Mouse (Mus musculus) hindbrain, embryonic 13.5 days (tissue): ENCODE results near the gene Ifi209. TPM values are rescaled to one million over a fixed set of nuclear protein-coding genes. Genes with fewer than 3 reads are reported as not detected.
"Not testable (repeated sequence)": the region's sequence is repeated elsewhere in the genome, so short reads cannot be mapped to it uniquely, and the experiment has no call there.

Source experiments
- ATAC-seq: fragments of 200-750 bp; cut with Nextera tagmentation; 2 replicates; pipeline ENCODE4 v1.8.0; 2017; ENCODE audit warnings: moderate TSS enrichment; ENCODE audit not compliant: low FRiP score
- H3K27ac ChIP-seq: fragments of 300-500 bp; sonication (generic); 2 replicates; pipeline ENCODE4 v1.5.1; 2015; ENCODE audit warnings: inconsistent platforms, mild to moderate bottlenecking, moderate library complexity
- H3K27me3 ChIP-seq: fragments of 300-500 bp; sonication (generic); 2 replicates; pipeline ENCODE4 v1.6.1; 2015; ENCODE audit warnings: mild to moderate bottlenecking, inconsistent platforms
- H3K36me3 ChIP-seq: fragments of 300-500 bp; sonication (generic); 2 replicates; pipeline ENCODE4 v1.6.1; 2015; ENCODE audit warnings: mild to moderate bottlenecking, inconsistent platforms
- H3K4me1 ChIP-seq: fragments of 300-500 bp; sonication (generic); replicated peaks from 2 replicates; pipeline ENCODE4 v1.6.1; 2015; ENCODE audit warnings: inconsistent platforms
- H3K4me2 ChIP-seq: fragments of 300-500 bp; sonication (generic); 2 replicates; pipeline ENCODE4 v1.6.1; 2015; ENCODE audit warnings: inconsistent platforms, mild to moderate bottlenecking, moderate library complexity
- H3K4me3 ChIP-seq: fragments of 300-500 bp; sonication (generic); 2 replicates; pipeline ENCODE4 v1.5.1; 2015; ENCODE audit warnings: mild to moderate bottlenecking, inconsistent platforms
- H3K9ac ChIP-seq: fragments of 300-500 bp; sonication (generic); 2 replicates; pipeline ENCODE4 v1.6.1; 2015; ENCODE audit warnings: mild to moderate bottlenecking, inconsistent platforms
- H3K9me3 ChIP-seq: fragments of 300-500 bp; sonication (generic); 2 replicates; pipeline ENCODE4 v1.6.1; 2016; ENCODE audit warnings: inconsistent platforms
- WGBS: fragments of 180-500 bp; shearing (Covaris S2); methylation state at CpG from one replicate; pipeline ENCODE4 v1.1.7; 2015; 5-methylcytosine and 5-hydroxymethylcytosine counted together
- polyA plus RNA-seq: library from polyadenylated mRNA; unstranded; fragments of >200 nt; fragmentation: Nextera tagmentation; extraction: Ambion mirVana; gene quantifications from 2 replicates; pipeline ENCODE4 v1.2.1, GENCODE M21; 2015

The Ifi209 gene
- polyA plus RNA-seq: not detected in 2 replicates

- not testable (repeated sequence) for H3K36me3 ChIP-seq, ATAC-seq, H3K9ac ChIP-seq, H3K9me3 ChIP-seq, H3K27ac ChIP-seq, H3K4me2 ChIP-seq, H3K4me3 ChIP-seq, H3K4me1 ChIP-seq, H3K27me3 ChIP-seq
- 95% methylated on average over 2 of the region's 2 CpGs for WGBS
These were observed at the start of gene Ifi209 for GRCm38 (mm10) chr1:173630622-173631021. Gene Ifi209, plus strand, starts transcription at chr1:173630917.

GRCm38 (mm10) chr1:173589698-173590097, 41.0 kb upstream of the Ifi209 start:
- H3K4me3 ChIP-seq, H3K4me2 ChIP-seq, H3K27me3 ChIP-seq, H3K9me3 ChIP-seq, H3K36me3 ChIP-seq, H3K4me1 ChIP-seq, H3K27ac ChIP-seq, H3K9ac ChIP-seq, ATAC-seq: not testable (repeated sequence)
- whole genome bisulfite sequencing: 99% methylated on average over 2 of the region's 2 CpGs

- H3K36me3 ChIP-seq, ATAC-seq, H3K9ac ChIP-seq, H3K27me3 ChIP-seq, H3K4me1 ChIP-seq, H3K4me3 ChIP-seq, H3K27ac ChIP-seq, H3K4me2 ChIP-seq, H3K9me3 ChIP-seq: not testable (repeated sequence)
- 81% methylated on average over 3 of the region's 3 CpGs for WGBS
These were observed 31.8 kb upstream of the Ifi209 start, which contains the start of gene Ifi213 for GRCm38 (mm10) chr1:173598838-173599494. Gene Ifi213, minus strand, starts transcription at chr1:173599274.

GRCm38 (mm10) chr1:173610291-173610690, 20.4 kb upstream of the Ifi209 start:
- not testable (repeated sequence) for H3K27ac ChIP-seq, H3K4me2 ChIP-seq, H3K36me3 ChIP-seq, H3K4me3 ChIP-seq, H3K9ac ChIP-seq, ATAC-seq, H3K4me1 ChIP-seq, H3K9me3 ChIP-seq, H3K27me3 ChIP-seq
- WGBS: 78% methylated on average over 3 of the region's 3 CpGs

GRCm38 (mm10) chr1:173622216-173622615, 8.5 kb upstream of the Ifi209 start:
- not testable (repeated sequence) for H3K4me1 ChIP-seq, H3K4me3 ChIP-seq, H3K27me3 ChIP-seq, H3K36me3 ChIP-seq, H3K9ac ChIP-seq, H3K4me2 ChIP-seq, H3K27ac ChIP-seq, ATAC-seq, H3K9me3 ChIP-seq
- 88% methylated on average over 2 of the region's 2 CpGs for WGBS

GRCm38 (mm10) chr1:173624052-173624451, 6.7 kb upstream of the Ifi209 start:
- Histone ChIP-seq H3K4me1 (no peaks in the 10 kb centered on the region), H3K4me3 (no peak overlapping the region), H3K4me2 (no peak overlapping the region), H3K27me3 (no peaks in the 10 kb centered on the region), H3K9me3 (no peaks in the 10 kb centered on the region), H3K9ac (no peak overlapping the region), H3K27ac (no peak overlapping the region), H3K36me3 (no peaks in the 10 kb centered on the region)
- 82% methylated on average over 2 of the region's 2 CpGs for WGBS
- ATAC-seq: no peak

- Histone ChIP-seq H3K36me3 (no peaks in the 10 kb centered on the region), H3K27ac (no peak overlapping the region), H3K27me3 (no peaks in the 10 kb centered on the region), H3K4me2 (no peak overlapping the region), H3K9me3 (no peaks in the 10 kb centered on the region), H3K4me1 (no peaks in the 10 kb centered on the region), H3K4me3 (no peak overlapping the region), H3K9ac (no peak overlapping the region)
- ATAC-seq: no peak
- WGBS: 78% methylated on average over 2 of the region's 2 CpGs
These were observed 4.0 kb upstream of the Ifi209 start for GRCm38 (mm10) chr1:173626686-173627085.

GRCm38 (mm10) chr1:173633969-173634645, 3.4 kb downstream of the Ifi209 start:
- no peak overlapping the region for H3K4me3 ChIP-seq
- H3K4me2 ChIP-seq: no peak overlapping the region
- H3K9ac ChIP-seq: no peak overlapping the region
- H3K4me1 ChIP-seq: no peaks in the 10 kb centered on the region
- no peaks in the 10 kb centered on the region for H3K9me3 ChIP-seq
- no peaks in the 10 kb centered on the region for H3K36me3 ChIP-seq
- 88% methylated on average over 5 of the region's 5 CpGs for WGBS
- no peaks in the 10 kb centered on the region for H3K27me3 ChIP-seq
- no peak overlapping the region for H3K27ac ChIP-seq
- ATAC-seq: no peak

- H3K4me1 ChIP-seq: no peaks in the 10 kb centered on the region
- 81% methylated on average over 2 of the region's 2 CpGs for WGBS
- H3K36me3 ChIP-seq: no peaks in the 10 kb centered on the region
- no peaks in the 10 kb centered on the region for H3K9me3 ChIP-seq
- H3K27ac ChIP-seq: no peak overlapping the region
- no peak for ATAC-seq
- H3K4me2 ChIP-seq: no peak overlapping the region
- no peaks in the 10 kb centered on the region for H3K27me3 ChIP-seq
- no peak overlapping the region for H3K9ac ChIP-seq
- H3K4me3 ChIP-seq: no peak overlapping the region
These were observed 14.7 kb downstream of the Ifi209 start for GRCm38 (mm10) chr1:173645393-173645792.

- H3K36me3 ChIP-seq: no peaks in the 10 kb centered on the region
- no peak overlapping the region for H3K4me3 ChIP-seq
- H3K4me2 ChIP-seq: no peak overlapping the region
- no peaks in the 10 kb centered on the region for H3K4me1 ChIP-seq
- 90% methylated on average over 4 of the region's 4 CpGs for WGBS
- no peak overlapping the region for H3K9ac ChIP-seq
- H3K27me3 ChIP-seq: no peaks in the 10 kb centered on the region
- no peak for ATAC-seq
- no peak overlapping the region for H3K27ac ChIP-seq
- no peaks in the 10 kb centered on the region for H3K9me3 ChIP-seq
These were observed 27.3 kb downstream of the Ifi209 start for GRCm38 (mm10) chr1:173657973-173658372.

- not testable (repeated sequence) for H3K27me3 ChIP-seq, H3K4me3 ChIP-seq, H3K9ac ChIP-seq, H3K4me1 ChIP-seq, H3K27ac ChIP-seq, ATAC-seq, H3K4me2 ChIP-seq, H3K36me3 ChIP-seq, H3K9me3 ChIP-seq
- WGBS: 56% methylated on average over 3 of the region's 3 CpGs
These were observed 42.9 kb downstream of the Ifi209 start, which contains the start of gene Ifi208 for GRCm38 (mm10) chr1:173673458-173674097. Gene Ifi208, plus strand, starts transcription at chr1:173673675.

- H3K4me2 ChIP-seq, H3K4me3 ChIP-seq, H3K9me3 ChIP-seq, H3K36me3 ChIP-seq, ATAC-seq, H3K27ac ChIP-seq, H3K4me1 ChIP-seq, H3K9ac ChIP-seq, H3K27me3 ChIP-seq: not testable (repeated sequence)
- WGBS: 90% methylated on average over 1 of the region's 1 CpGs
These were observed 47.9 kb downstream of the Ifi209 start for GRCm38 (mm10) chr1:173678605-173679004.
